Mouse (Mus musculus): ENCODE data around the gene Tmem11. TPM values are rescaled to one million over a fixed set of nuclear protein-coding genes. Genes with fewer than 3 reads are reported as not detected.

Tmem11 gene
- polyA plus RNA-seq, 1 experiment: 63.5 TPM

DNA sequence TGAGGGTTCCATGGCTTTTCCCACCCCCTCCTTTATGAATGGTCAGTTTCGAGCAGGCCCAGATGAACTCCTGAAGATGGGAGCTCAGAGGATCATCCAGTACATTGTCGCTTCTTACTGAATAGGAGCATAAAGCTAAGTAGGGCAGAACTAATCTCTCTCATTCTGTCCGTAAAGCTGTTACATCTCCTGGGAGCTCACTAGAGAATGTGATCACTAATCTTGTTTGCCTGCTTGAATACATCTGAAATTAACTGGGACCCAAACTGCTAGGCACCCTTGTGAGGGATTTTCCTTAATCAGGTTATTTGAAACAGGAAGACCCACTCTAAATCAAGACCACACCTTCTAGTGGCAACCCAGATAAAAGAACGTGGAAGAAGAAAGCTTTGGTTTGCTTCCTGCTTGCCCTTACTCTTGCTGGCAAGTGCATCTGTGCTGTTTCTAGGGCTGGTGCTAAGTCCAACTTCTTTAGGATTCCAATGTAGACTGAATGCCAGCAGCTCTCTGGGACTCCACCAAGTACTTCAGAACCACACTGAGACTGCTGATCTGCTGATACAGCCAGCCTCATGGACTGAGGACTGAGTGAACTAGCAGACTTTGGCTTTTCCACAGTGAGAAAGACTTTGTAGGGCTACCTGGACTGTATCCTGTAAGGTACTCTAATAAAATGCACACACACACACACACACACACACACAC lies 51.7 kb downstream of the Tmem11 start:
- 0 out of 2 replicates have a peak, but pooled peaks cover 3% of the 10 kb centered on the region for H3K4me1 ChIP-seq (ENCODE audit: control insufficient read depth, insufficient read depth, insufficient read length, low read length)
- no peak overlapping the region for H3K27ac ChIP-seq (replicated peaks; ENCODE audit: low read depth, low read length)
- H3K4me3 ChIP-seq (ENCODE audit: insufficient read depth, low read depth, low read length): no peak overlapping the region

DNA sequence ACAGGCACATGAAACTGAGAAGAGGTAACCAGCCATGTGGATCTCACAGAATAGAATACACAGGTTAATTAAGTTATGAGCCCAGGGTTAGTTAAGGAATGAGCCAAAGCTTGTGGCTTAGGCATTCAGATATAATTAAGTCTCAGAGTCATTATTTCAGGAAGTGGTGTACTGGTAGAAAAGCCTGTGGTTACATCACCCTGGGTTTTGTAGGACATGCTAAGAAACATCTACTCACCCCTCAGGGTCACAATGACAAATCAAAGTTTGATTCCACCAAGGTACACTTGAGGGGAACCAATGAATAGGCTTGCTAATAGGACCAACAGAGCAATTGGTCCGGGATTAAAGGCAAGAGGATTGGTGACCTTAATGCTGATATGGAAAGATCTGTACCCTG lies 52.4 kb downstream of the Tmem11 start:
- no peak overlapping the region for H3K4me3 ChIP-seq (ENCODE audit: insufficient read depth, low read depth, low read length)
- H3K27ac ChIP-seq (replicated peaks; ENCODE audit: low read depth, low read length): no peak overlapping the region
- 0 out of 2 replicates have a peak, but pooled peaks cover 3% of the 10 kb centered on the region for H3K4me1 ChIP-seq (ENCODE audit: control insufficient read depth, insufficient read depth, insufficient read length, low read length)

DNA sequence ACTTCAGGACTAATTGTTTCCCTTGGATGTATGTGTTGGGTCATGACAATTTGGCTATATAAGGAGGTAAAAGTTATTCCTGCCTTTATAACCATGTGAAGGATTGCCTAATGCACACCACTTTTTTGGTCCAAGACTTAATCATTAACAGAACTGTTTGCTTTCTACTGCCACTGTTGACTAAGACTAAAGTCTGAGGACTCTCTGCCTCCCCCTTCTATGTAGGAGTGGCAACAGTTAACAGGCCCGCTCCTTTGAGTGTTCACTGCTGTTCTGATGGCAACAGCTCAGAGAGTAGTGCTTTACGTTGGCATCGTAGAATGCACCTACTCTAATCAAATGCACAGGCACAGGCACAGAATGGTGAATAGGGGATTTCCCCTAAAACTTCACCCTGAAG lies 53.9 kb downstream of the Tmem11 start:
- no peaks in the 10 kb centered on the region for H3K4me1 ChIP-seq (ENCODE audit: control insufficient read depth, insufficient read depth, insufficient read length, low read length)
- no peak overlapping the region for H3K27ac ChIP-seq (replicated peaks; ENCODE audit: low read depth, low read length)
- no peak overlapping the region for H3K4me3 ChIP-seq (ENCODE audit: insufficient read depth, low read depth, low read length)

DNA sequence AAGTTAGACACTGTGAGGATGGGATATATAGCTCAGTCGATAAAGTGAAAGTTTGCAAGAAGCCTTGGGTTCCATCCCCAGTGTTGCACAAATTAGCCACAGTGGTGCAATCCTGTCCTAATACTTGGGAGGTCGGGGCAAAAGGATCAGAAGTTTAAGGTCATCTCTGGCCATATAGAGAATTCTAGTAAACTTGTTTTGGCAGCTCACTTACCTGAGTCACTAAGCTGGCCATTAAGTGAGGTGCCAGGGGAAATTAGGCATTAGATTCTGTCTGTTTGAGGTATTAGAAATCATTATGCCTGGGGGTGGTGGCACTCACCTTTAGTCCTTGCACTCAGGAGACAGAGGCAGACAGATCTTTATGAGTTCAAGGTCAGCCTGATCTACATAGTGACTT lies 55.3 kb downstream of the Tmem11 start:
- Histone ChIP-seq H3K4me3 (ENCODE audit: insufficient read depth, low read depth, low read length) (no peak overlapping the region), H3K4me1 (ENCODE audit: control insufficient read depth, insufficient read depth, insufficient read length, low read length) (no peaks in the 10 kb centered on the region), H3K27ac (replicated peaks; ENCODE audit: low read depth, low read length) (no peak overlapping the region)

DNA sequence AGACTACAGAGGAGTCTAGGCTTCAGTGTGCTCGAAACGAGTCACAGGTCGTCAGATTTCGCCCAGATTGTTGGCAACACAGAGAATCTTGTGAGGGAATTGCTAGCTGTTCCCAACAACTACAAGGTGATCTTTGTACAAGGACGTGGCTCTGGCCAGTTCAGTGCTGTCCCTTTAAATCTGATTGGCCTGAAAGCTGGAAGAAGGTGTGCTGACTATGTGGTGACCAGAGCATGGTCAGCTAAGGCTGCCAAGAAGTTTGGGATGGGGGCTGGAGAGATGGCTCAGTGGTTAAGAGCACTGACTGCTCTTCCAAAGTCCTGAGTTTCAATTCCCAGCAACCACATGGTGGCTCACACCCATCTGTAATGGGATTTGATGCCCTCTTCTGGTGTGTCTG lies 62.7 kb downstream of the Tmem11 start:
- Histone ChIP-seq H3K4me3 (ENCODE audit: insufficient read depth, low read depth, low read length) (no peak overlapping the region), H3K27ac (replicated peaks; ENCODE audit: low read depth, low read length) (no peak overlapping the region), H3K4me1 (ENCODE audit: control insufficient read depth, insufficient read depth, insufficient read length, low read length) (no peaks in the 10 kb centered on the region)

Other genes with a start within 250 kb of the Tmem11 start
- gene Llgl1, start 179.5 kb downstream of the Tmem11 start, polyA plus RNA-seq (2012; ENCODE audit: insufficient read depth, insufficient read length, missing spikeins): 4.3 and 4.4 TPM in 2 replicates
- gene Flii, start 152.0 kb downstream of the Tmem11 start, polyA plus RNA-seq (2012; ENCODE audit: insufficient read depth, insufficient read length, missing spikeins): 68.5 and 68.8 TPM in 2 replicates
- gene Mief2, start 150.9 kb downstream of the Tmem11 start, polyA plus RNA-seq (2012; ENCODE audit: insufficient read depth, insufficient read length, missing spikeins): 23.5 and 30.7 TPM in 2 replicates
- gene Top3a, start 101.9 kb downstream of the Tmem11 start, polyA plus RNA-seq (2012; ENCODE audit: insufficient read depth, insufficient read length, missing spikeins): 2.2 and 2.6 TPM in 2 replicates
- gene Smcr8, start 101.7 kb downstream of the Tmem11 start, polyA plus RNA-seq (2012; ENCODE audit: insufficient read depth, insufficient read length, missing spikeins): 8.0 and 8.5 TPM in 2 replicates
- gene Shmt1, start 67.6 kb downstream of the Tmem11 start, polyA plus RNA-seq (2012; ENCODE audit: insufficient read depth, insufficient read length, missing spikeins): 18.0 and 28.1 TPM in 2 replicates
- gene Dhrs7b, start 48.6 kb downstream of the Tmem11 start, polyA plus RNA-seq (2012; ENCODE audit: insufficient read depth, insufficient read length, missing spikeins): 82.8 and 88.3 TPM in 2 replicates
- gene Natd1, start 35.5 kb upstream of the Tmem11 start, polyA plus RNA-seq (2012; ENCODE audit: insufficient read depth, insufficient read length, missing spikeins): 8.6 and 11.2 TPM in 2 replicates
- gene Map2k3, start 52.8 kb upstream of the Tmem11 start, polyA plus RNA-seq (2012; ENCODE audit: insufficient read depth, insufficient read length, missing spikeins): 22.9 and 29.5 TPM in 2 replicates
- gene Kcnj12, start 143.3 kb upstream of the Tmem11 start, polyA plus RNA-seq (2012; ENCODE audit: insufficient read depth, insufficient read length, missing spikeins): 0.50 TPM in 1 of 2 replicates, not detected in the other
- 0.87 and 1.2 TPM in 2 replicates for gene Tnfrsf13b, start 247.5 kb upstream of the Tmem11 start, polyA plus RNA-seq (2012; ENCODE audit: insufficient read depth, insufficient read length, missing spikeins)

All from brown adipose tissue, adult 24 weeks (tissue).